Mouse (Mus musculus) gastrocnemius, adult 2 months (tissue): ENCODE results near the gene Prickle2. TPM values are rescaled to one million over a fixed set of nuclear protein-coding genes. Genes with fewer than 3 reads are reported as not detected.

Source experiments
- DNase-seq: peaks from one replicate; pipeline ENCODE4 v3.0.0; 2022
- H3K27ac ChIP-seq: fragments of 200-600 bp; 2 replicates; pipeline ENCODE4 v1.8.1; 2022; ENCODE audit warnings: mild to moderate bottlenecking
- H3K4me3 ChIP-seq: fragments of 200-600 bp; 2 replicates; pipeline ENCODE4 v1.8.1; 2022; ENCODE audit warnings: mild to moderate bottlenecking, moderate library complexity
- CTCF ChIP-seq: fragments of 200-600 bp; IDR thresholded peaks from 2 replicates; pipeline ENCODE4 v1.8.1; 2022; ENCODE audit warnings: antibody characterized with exemption, mild to moderate bottlenecking, moderate library complexity
- intact Hi-C: fragments of 180-260 bp; cut with DNase I; formaldehyde crosslinking; loops from one replicate; pipeline ENCODE4 v1.15.1; 2025
- total RNA-seq, 2 experiments: library from RNA; stranded (reverse); gene quantifications; 2 replicates each; pipeline ENCODE4 v1.2.3; 2021

Prickle2 gene
- total RNA-seq, 2 experiments from 2014 or later = 1.2 to 2.3 TPM

GRCm38 (mm10) chr6:92518438-92518968 is 187.5 kb downstream of the Prickle2 start:
- no peak for TF ChIP-seq CTCF
- Histone ChIP-seq H3K27ac (no peak overlapping the region), H3K4me3 (no peak overlapping the region)
- intact Hi-C loops = no loop called here
- no peak for DNase-seq

GRCm38 (mm10) chr6:92517002-92517401 is 189.0 kb downstream of the Prickle2 start:
- Histone ChIP-seq H3K4me3 (no peak overlapping the region), H3K27ac (no peak overlapping the region)
- no peak for DNase-seq
- TF ChIP-seq CTCF = no peak
- intact Hi-C loops = no loop called here

GRCm38 (mm10) chr6:92512001-92512400 is 194.0 kb downstream of the Prickle2 start:
- no peak for TF ChIP-seq CTCF
- DNase-seq = no peak
- Histone ChIP-seq H3K27ac (no peak overlapping the region), H3K4me3 (no peak overlapping the region)
- intact Hi-C loops = no loop called here

- no peak for DNase-seq
- TF ChIP-seq CTCF = no peak
- Histone ChIP-seq H3K4me3 (no peak overlapping the region), H3K27ac (no peak overlapping the region)
- intact Hi-C loops = no loop called here
Measured at GRCm38 (mm10) chr6:92509712-92510111, 196.2 kb downstream of the Prickle2 start.

- H3K4me3 ChIP-seq = no peak overlapping the region
- H3K27ac ChIP-seq = no peak overlapping the region
- DNase-seq = no peak
- intact Hi-C loops = no loop called here
- no peak for TF ChIP-seq CTCF
Measured at GRCm38 (mm10) chr6:92506276-92506675, 199.7 kb downstream of the Prickle2 start.

GRCm38 (mm10) chr6:92499449-92499848 is 206.5 kb downstream of the Prickle2 start:
- DNase-seq = no peak
- intact Hi-C loops = no loop called here
- no peak for TF ChIP-seq CTCF
- Histone ChIP-seq H3K4me3 (no peak overlapping the region), H3K27ac (peak overlapping the region; percentile 5; the same call in 1 of the 2 replicates)

- intact Hi-C loops = no loop called here
- Histone ChIP-seq H3K4me3 (no peak overlapping the region), H3K27ac (no peak overlapping the region; the same call in 1 of the 2 replicates)
- DNase-seq = no peak
- no peak for TF ChIP-seq CTCF
Measured at GRCm38 (mm10) chr6:92498574-92498973, 207.4 kb downstream of the Prickle2 start.

- intact Hi-C loops = no loop called here
- DNase-seq = no peak
- no peak for TF ChIP-seq CTCF
- no peak overlapping the region for H3K27ac ChIP-seq
- H3K4me3 ChIP-seq = no peak overlapping the region
Measured at GRCm38 (mm10) chr6:92497279-92497678, 208.7 kb downstream of the Prickle2 start.

- no peak for DNase-seq
- TF ChIP-seq CTCF = no peak
Measured at GRCm38 (mm10) chr6:92495500-92495899, 210.5 kb downstream of the Prickle2 start.

GRCm38 (mm10) chr6:92481690-92481956 is 224.3 kb downstream of the Prickle2 start:
- Histone ChIP-seq H3K27ac (peak overlapping the region; percentile 85), H3K4me3 (peak overlapping the region; percentile 78)
- no peak for DNase-seq
- intact Hi-C loops = no loop called here
- TF ChIP-seq CTCF = no peak

More at GRCm38 (mm10) chr6:92495500-92495899, 210.5 kb downstream of the Prickle2 start:
- no peak overlapping the region for H3K27ac ChIP-seq
- H3K4me3 ChIP-seq = no peak overlapping the region
- intact Hi-C loops = no loop called here

GRCm38 (mm10) chr6:92480941-92481689 is 224.8 kb downstream of the Prickle2 start:
- H3K4me3 ChIP-seq = peak overlapping the region; percentile 78
- no peak for TF ChIP-seq CTCF
- intact Hi-C loops = no loop called here
- peak overlapping the region; percentile 85 for H3K27ac ChIP-seq
- peak; percentile 76 for DNase-seq

GRCm38 (mm10) chr6:92478612-92479011 is 227.3 kb downstream of the Prickle2 start:
- intact Hi-C loops = no loop called here
- Histone ChIP-seq H3K27ac (peak overlapping the region; percentile 9; the same call in 1 of the 2 replicates), H3K4me3 (peak overlapping the region; percentile 78)
- TF ChIP-seq CTCF = no peak
- no peak for DNase-seq

GRCm38 (mm10) chr6:92477621-92478020 is 228.3 kb downstream of the Prickle2 start:
- H3K27ac ChIP-seq = no peak overlapping the region
- DNase-seq = no peak
- H3K4me3 ChIP-seq = no peak overlapping the region
- peak; percentile 50; the same call in 1 of the 2 replicates for TF ChIP-seq CTCF
- intact Hi-C loops = no loop called here

GRCm38 (mm10) chr6:92469456-92469855 is 236.5 kb downstream of the Prickle2 start:
- Histone ChIP-seq H3K4me3 (no peak overlapping the region), H3K27ac (peak overlapping the region; percentile 24)
- TF ChIP-seq CTCF = no peak
- DNase-seq = no peak
- intact Hi-C loops = no loop called here
